Mouse (Mus musculus): Measurements from ENCODE around the gene Rbpj. TPM values are rescaled to one million over a fixed set of nuclear protein-coding genes. Genes with fewer than 3 reads are reported as not detected.

Gene Rbpj
- polyA plus RNA-seq, 1 experiment from 2014 or later = 26.5 TPM

Other genes starting within 250 kb of the Rbpj start
- 65.6 and 71.0 TPM in 2 replicates for gene Smim20, start 199.1 kb upstream of the Rbpj start, polyA plus RNA-seq (2015; fragmentation: Nextera tagmentation; extraction: Ambion mirVana)
- gene Cckar, start 241.6 kb downstream of the Rbpj start, polyA plus RNA-seq (2015; fragmentation: Nextera tagmentation; extraction: Ambion mirVana) = 0.88 and 0.97 TPM in 2 replicates

Measured in midbrain, embryonic 16.5 days (tissue).